Mouse (Mus musculus) midbrain, embryonic 11.5 days (tissue): ENCODE results near the gene Wdr6. TPM values are rescaled to one million over a fixed set of nuclear protein-coding genes. Genes with fewer than 3 reads are reported as not detected.

ENCODE experiments used
- ATAC-seq: fragments of 200-750 bp; cut with Nextera tagmentation; 2 replicates; pipeline ENCODE4 v1.8.0; 2017; ENCODE audit warnings: moderate TSS enrichment, moderate library complexity; ENCODE audit not compliant: low FRiP score
- DNase-seq: peaks from one replicate; pipeline ENCODE4 v3.0.0; 2015; ENCODE audit warnings: low spot score; ENCODE audit errors: missing footprints
- H3K27ac ChIP-seq: fragments of 300-500 bp; sonication (generic); 2 replicates; pipeline ENCODE4 v1.5.1; 2014; ENCODE audit warnings: low read depth, low read length
- H3K27me3 ChIP-seq: fragments of 300-500 bp; sonication (generic); 2 replicates; pipeline ENCODE4 v1.6.1; 2014; ENCODE audit warnings: mild to moderate bottlenecking, low read length, moderate library complexity, mixed read lengths; ENCODE audit not compliant: control insufficient read depth, insufficient read depth
- H3K36me3 ChIP-seq: fragments of 300-500 bp; sonication (generic); 2 replicates; pipeline ENCODE4 v1.6.1; 2014; ENCODE audit warnings: mild to moderate bottlenecking, low read length, moderate library complexity, mixed read lengths; ENCODE audit not compliant: control insufficient read depth, insufficient read depth
- H3K4me1 ChIP-seq: fragments of 300-500 bp; sonication (generic); 2 replicates; pipeline ENCODE4 v1.6.1; 2014; ENCODE audit warnings: low read length; ENCODE audit not compliant: control insufficient read depth, insufficient read depth
- H3K4me2 ChIP-seq: fragments of 300-500 bp; sonication (generic); 2 replicates; pipeline ENCODE4 v1.6.1; 2014; ENCODE audit warnings: mild to moderate bottlenecking, moderate library complexity
- H3K4me3 ChIP-seq: fragments of 300-500 bp; sonication (generic); 2 replicates; pipeline ENCODE4 v1.5.1; 2014; ENCODE audit warnings: low read depth, low read length
- H3K9ac ChIP-seq: fragments of 300-500 bp; sonication (generic); 2 replicates; pipeline ENCODE4 v1.6.1; 2014; ENCODE audit warnings: low read length
- H3K9me3 ChIP-seq: fragments of 300-500 bp; sonication (generic); 2 replicates; pipeline ENCODE4 v1.6.1; 2016; ENCODE audit warnings: low read length; ENCODE audit not compliant: control insufficient read depth
- WGBS: fragments of 180-500 bp; shearing (Covaris S2); extraction: QIAGEN DNeasy Blood & Tissue Kit; methylation state at CpG from one replicate; pipeline ENCODE4 v1.1.7; 2014; 5-methylcytosine and 5-hydroxymethylcytosine counted together
- polyA plus RNA-seq: library from polyadenylated mRNA; unstranded; fragments of >200 nt; fragmentation: Nextera tagmentation; extraction: Ambion mirVana; gene quantifications from 2 replicates; pipeline ENCODE4 v1.2.1, GENCODE M21; 2014

The Wdr6 gene
- polyA plus RNA-seq, 1 experiment from 2014 or later = 132 TPM

DNA sequence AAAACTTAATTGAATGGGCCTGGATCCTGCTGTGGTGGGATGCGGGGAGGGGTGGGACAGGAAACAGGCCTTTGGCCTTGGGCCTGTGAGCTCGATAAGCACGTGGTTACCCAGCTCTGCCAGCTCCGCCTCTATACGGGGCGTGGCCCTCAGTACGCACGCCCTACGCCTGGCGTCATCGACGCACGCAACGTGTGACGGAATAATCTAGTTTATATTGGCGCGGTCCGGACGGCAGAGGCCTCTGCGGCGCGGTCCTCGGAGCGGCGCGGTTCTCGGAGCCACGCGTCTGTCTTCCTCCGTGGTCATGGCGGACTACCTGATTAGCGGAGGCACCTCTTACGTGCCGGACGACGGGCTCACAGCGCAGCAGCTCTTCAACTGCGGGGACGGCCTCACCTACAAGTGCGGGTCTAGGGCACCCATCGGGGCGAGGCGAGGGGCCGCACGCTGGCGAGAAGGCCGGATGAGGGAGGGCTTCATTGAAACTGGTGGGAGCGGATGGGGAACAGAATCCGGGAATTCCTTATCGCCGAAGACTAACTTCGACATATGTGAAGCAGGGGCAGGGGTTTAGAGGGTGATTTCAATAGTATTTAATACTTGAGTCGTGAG is 18.2 kb downstream of the Wdr6 start, which contains the start of gene Impdh2:
Gene Impdh2, plus strand, starts transcription at position 60 of the 615 bp plus-strand sequence.
- Histone ChIP-seq H3K4me1 (peaks cover 8% of the 10 kb centered on the region), H3K9ac (peak within 1 kb of the TSS; percentile 79), H3K27me3 (no peaks in the 10 kb centered on the region), H3K4me2 (peak within 1 kb of the TSS; percentile 87), H3K9me3 (no peaks in the 10 kb centered on the region), H3K36me3 (peaks cover 30% of the 10 kb centered on the region), H3K27ac (peak within 1 kb of the TSS; percentile 20; the same call in 1 of the 2 replicates), H3K4me3 (peak within 1 kb of the TSS; percentile 55)
- peak; percentile 100 for DNase-seq
- ATAC-seq = peak; percentile 99
- WGBS = under 1% methylated on average over 52 of the region's 53 CpGs

DNA sequence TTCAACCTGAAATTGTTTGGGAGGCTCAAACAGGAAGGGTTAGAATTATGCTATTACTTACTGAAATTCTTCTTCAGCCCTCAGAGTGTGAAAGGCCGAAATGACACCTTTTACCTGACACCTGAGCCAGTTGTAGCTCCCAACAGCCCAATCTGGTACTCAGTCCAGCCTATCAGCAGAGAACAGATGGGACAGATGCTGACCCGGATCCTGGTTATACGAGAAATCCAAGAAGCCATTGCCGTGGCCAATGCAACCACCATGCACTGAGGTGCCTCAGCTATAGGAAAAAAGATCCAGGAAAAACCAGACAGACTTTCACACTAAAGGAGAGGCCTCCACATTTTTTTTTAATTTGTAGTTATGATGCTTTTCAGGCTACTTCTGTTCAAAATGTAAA is 19.4 kb downstream of the Wdr6 start:
- ATAC-seq = no peak
- WGBS = 91% methylated on average over 4 of the region's 4 CpGs

DNA sequence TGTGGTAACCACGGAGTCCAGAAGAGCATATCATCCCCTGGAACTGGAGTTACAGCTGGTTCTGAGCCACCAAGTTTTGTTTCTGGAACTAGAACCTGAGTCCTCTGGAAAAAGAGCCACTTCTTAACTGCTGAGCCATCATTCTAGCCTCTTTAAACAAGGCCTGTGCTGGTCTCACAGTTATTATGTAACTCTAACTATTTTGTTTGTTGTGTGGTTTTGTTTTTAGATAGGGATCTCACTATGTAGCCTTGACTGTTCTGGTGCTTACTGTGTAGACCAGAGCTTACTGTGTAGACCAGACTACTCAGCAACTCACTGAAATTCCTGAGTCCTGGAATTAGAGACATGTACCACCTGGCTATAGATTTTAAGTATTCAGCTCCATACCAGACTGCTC is 31.7 kb downstream of the Wdr6 start:
- no peak overlapping the region for H3K4me2 ChIP-seq
- no peaks in the 10 kb centered on the region for H3K9me3 ChIP-seq
- no peaks in the 10 kb centered on the region for H3K27me3 ChIP-seq
- H3K27ac ChIP-seq = no peak overlapping the region
- H3K4me1 ChIP-seq = no peaks in the 10 kb centered on the region
- no peak for DNase-seq
- H3K9ac ChIP-seq = no peak overlapping the region
- peaks cover 30% of the 10 kb centered on the region for H3K36me3 ChIP-seq
- no peak overlapping the region for H3K4me3 ChIP-seq
- 92% methylated on average over 1 of the region's 1 CpGs for WGBS
- ATAC-seq = no peak

More for the DNA sequence above, 19.4 kb downstream of the Wdr6 start:
- H3K36me3 ChIP-seq = peaks cover 26% of the 10 kb centered on the region
- no peaks in the 10 kb centered on the region for H3K9me3 ChIP-seq
- no peak overlapping the region for H3K9ac ChIP-seq
- H3K4me2 ChIP-seq = no peak overlapping the region
- no peaks in the 10 kb centered on the region for H3K27me3 ChIP-seq
- no peak overlapping the region for H3K27ac ChIP-seq
- no peak overlapping the region for H3K4me3 ChIP-seq
- peaks cover 8% of the 10 kb centered on the region for H3K4me1 ChIP-seq
- no peak for DNase-seq

DNA sequence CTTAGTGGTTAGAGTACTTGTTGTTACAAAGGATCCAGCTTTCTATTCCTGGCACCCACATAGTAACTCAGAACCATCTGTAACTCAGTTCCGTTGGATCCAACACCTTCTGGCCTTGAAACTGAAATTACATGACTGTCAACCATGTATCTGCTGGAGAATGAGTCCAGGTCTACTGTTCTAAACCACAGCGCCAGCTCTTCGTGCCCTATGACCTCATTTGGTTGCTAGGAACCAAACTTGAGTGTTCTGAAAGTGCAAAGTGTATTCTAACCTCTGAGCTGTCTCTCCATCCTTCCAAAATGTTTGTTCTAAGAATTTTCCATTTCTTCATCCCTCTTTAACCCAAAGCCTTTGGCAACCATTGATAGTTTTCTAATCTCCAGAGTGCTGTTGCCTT is 32.6 kb downstream of the Wdr6 start:
- WGBS = 94% methylated on average over 3 of the region's 3 CpGs
- H3K9ac ChIP-seq = no peak overlapping the region
- peaks cover 38% of the 10 kb centered on the region for H3K36me3 ChIP-seq
- DNase-seq = no peak
- H3K27ac ChIP-seq = no peak overlapping the region
- H3K4me1 ChIP-seq = no peaks in the 10 kb centered on the region
- no peak overlapping the region for H3K4me2 ChIP-seq
- ATAC-seq = no peak
- no peaks in the 10 kb centered on the region for H3K27me3 ChIP-seq
- H3K4me3 ChIP-seq = no peak overlapping the region
- H3K9me3 ChIP-seq = no peaks in the 10 kb centered on the region

DNA sequence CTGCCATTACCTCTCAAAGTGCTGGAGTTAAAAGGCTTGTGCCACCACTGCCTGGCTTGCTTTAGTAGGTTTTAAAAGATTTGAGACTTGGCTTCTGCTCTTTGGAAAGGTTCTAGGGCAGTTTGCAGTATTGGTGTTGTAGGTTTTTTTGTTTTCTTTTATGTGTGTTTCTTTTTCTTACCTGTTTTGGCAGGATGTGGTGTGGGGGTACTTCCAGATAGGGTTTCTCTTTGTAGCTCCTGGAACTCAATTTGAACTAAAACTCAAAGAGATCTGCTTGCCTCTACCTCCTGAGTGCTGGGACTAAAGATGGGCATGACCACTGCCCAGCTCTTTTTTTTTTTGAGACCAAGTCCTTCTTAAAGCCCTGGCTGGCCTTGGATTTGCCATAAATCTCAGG is 37.7 kb downstream of the Wdr6 start:
- no peak overlapping the region for H3K9ac ChIP-seq
- DNase-seq = no peak
- peaks cover 36% of the 10 kb centered on the region for H3K36me3 ChIP-seq
- H3K9me3 ChIP-seq = no peaks in the 10 kb centered on the region
- no peak for ATAC-seq
- H3K4me1 ChIP-seq = no peaks in the 10 kb centered on the region
- H3K4me2 ChIP-seq = no peak overlapping the region
- no peaks in the 10 kb centered on the region for H3K27me3 ChIP-seq
- no peak overlapping the region for H3K4me3 ChIP-seq
- H3K27ac ChIP-seq = no peak overlapping the region

DNA sequence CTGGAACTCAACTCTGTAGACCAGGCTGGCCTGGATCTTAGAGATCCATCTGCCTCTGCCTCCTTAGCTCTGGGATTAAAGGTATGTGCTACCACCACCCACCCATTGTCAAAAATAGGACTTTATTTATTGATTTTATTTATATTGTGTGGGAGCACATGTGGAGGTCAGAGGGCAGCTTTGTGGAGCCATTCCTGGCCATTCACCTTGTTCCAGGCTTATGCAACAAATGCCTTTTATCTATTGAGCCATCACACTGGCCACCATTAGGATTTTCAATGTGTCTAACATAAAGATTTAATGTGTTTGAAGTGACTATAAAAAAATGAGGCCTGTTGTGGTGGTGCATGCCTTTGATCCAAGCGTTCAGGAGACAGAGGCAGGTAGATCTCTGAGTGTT is 47.0 kb downstream of the Wdr6 start:
- Histone ChIP-seq H3K27ac (no peak overlapping the region), H3K9ac (no peak overlapping the region), H3K4me1 (no peaks in the 10 kb centered on the region), H3K36me3 (peaks cover 42% of the 10 kb centered on the region), H3K27me3 (no peaks in the 10 kb centered on the region), H3K9me3 (no peaks in the 10 kb centered on the region), H3K4me2 (no peak overlapping the region), H3K4me3 (no peak overlapping the region)
- no peak for ATAC-seq
- DNase-seq = peak; percentile 53
- 95% methylated on average over 1 of the region's 1 CpGs for WGBS

DNA sequence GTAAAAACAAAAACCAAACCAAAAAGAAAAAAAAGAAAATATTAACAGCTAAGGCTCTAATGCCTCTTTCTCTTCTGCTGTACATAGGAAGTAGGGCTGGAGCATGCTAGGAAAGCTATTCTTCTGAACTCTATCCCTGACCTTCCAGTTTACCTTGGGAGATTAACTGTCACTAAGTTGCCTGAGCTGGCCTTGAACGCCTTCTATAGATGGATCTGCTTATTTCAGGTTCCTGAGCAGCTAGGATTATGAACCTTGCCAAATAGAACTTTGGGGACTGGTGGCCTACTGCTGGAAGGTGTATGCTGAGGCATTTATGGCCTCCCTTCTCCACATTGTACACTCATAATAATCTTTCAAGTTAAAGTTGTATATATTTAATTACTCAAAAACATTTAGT is 47.6 kb downstream of the Wdr6 start:
- Histone ChIP-seq H3K4me2 (no peak overlapping the region), H3K4me3 (no peak overlapping the region), H3K27me3 (no peaks in the 10 kb centered on the region), H3K36me3 (peaks cover 42% of the 10 kb centered on the region), H3K9me3 (no peaks in the 10 kb centered on the region), H3K4me1 (no peaks in the 10 kb centered on the region), H3K9ac (no peak overlapping the region), H3K27ac (no peak overlapping the region)
- DNase-seq (peak; percentile 83), ATAC-seq (no peak)
- 92% methylated on average over 1 of the region's 1 CpGs for WGBS

DNA sequence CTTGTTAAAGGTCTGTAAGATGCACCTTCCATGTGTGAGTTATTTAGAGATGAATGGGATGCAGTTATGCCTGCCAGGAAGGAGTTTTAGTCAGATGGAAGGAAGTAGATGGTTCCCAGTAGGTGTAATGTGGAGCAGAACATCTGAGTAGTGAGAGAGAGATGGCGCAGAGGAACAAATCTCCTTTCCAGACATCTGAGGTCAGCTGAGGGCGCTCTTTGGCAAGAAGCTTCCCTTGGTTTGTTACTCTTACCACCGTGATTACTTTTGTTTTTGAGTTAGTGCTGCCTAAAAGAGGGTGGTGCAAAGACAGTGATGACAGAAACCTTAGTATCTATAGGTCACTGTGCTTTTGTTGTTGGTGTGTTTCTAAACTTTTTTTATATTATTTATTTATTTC is 53.1 kb downstream of the Wdr6 start:
- H3K9me3 ChIP-seq = no peaks in the 10 kb centered on the region
- H3K27ac ChIP-seq = no peak overlapping the region
- no peaks in the 10 kb centered on the region for H3K27me3 ChIP-seq
- H3K36me3 ChIP-seq = peaks cover 8% of the 10 kb centered on the region; the same call in 1 of the 2 replicates
- H3K4me1 ChIP-seq = no peaks in the 10 kb centered on the region
- DNase-seq = peak; percentile 69
- ATAC-seq = no peak
- 82% methylated on average over 3 of the region's 3 CpGs for WGBS
- no peak overlapping the region for H3K4me3 ChIP-seq
- no peak overlapping the region for H3K4me2 ChIP-seq
- no peak overlapping the region for H3K9ac ChIP-seq

DNA sequence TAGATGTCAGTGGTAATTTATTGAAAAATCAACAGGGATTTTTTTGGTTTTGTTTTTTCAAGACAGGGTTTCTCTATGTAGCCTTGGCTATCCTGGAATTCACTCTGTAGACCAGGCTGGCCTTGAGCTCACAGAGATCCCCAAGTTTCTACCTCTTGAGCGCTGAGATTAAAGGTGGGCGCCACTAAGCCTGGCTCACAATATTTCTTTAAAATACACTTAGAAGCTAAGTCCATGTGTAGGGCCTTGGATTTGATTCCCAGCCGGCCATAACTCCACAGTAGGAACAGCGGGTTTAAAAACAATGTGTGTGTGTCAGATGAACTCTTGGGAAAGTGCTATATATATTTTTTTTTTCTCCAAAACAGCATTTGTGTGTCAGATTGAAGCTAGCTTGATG is 55.2 kb downstream of the Wdr6 start:
- peak; percentile 59 for DNase-seq
- Histone ChIP-seq H3K4me1 (peaks cover 11% of the 10 kb centered on the region), H3K27ac (no peak overlapping the region), H3K36me3 (peaks cover 2% of the 10 kb centered on the region; the same call in 1 of the 2 replicates), H3K9me3 (no peaks in the 10 kb centered on the region), H3K4me3 (no peak overlapping the region), H3K27me3 (no peaks in the 10 kb centered on the region), H3K9ac (no peak overlapping the region), H3K4me2 (no peak overlapping the region)
- 96% methylated on average over 4 of the region's 4 CpGs for WGBS
- ATAC-seq = no peak
